Mouse (Mus musculus): ENCODE measurements at regions not wholly inside any gene's neighbourhood (a gene's known extent, or its start where the extent isn't known, plus 50 kb on each side); places are given as distances from the start of the nearest gene placed in this dataset.

DNA sequence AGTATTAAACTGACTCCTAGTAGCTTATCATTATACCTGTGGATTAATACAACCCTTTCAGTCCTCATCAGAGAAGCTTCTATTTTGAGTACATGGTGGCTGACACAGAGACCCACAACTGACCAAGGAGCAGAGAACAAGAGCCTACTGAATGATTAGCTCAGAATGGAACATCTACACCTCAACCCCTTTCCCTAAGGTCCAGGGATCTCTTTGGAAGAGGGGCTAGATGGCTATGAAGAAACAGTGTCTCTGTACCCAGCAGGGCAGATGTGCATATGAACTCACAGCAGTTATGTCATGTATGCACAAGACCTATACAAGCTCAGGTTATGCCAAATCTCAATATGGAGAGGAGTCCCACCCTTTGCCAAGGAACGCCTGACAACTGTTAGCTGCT, 77.4 kb downstream of the Cyp26a1 start:
- Histone ChIP-seq H3K27ac (no peak overlapping the region), H3K4me2 (ENCODE audit: low read depth) (no peak overlapping the region), H3K4me3 (ENCODE audit: insufficient read depth in 1 of 2, low read depth in 2 of 2, low read length in 2 of 2) (no peak overlapping the region), H3K4me1 (replicated peaks; ENCODE audit: control insufficient read depth in 2 of 2, insufficient read depth in 2 of 2, low read length in 1 of 2) (no peaks in the 10 kb centered on the region), H3K36me3 (replicated peaks; ENCODE audit: control insufficient read depth, insufficient read depth, low read depth) (no peaks in the 10 kb centered on the region), H3K9me3 (ENCODE audit: control insufficient read depth, low read length) (no peaks in the 10 kb centered on the region), H3K9ac (replicated peaks) (no peak overlapping the region), H3K27me3 (ENCODE audit: control insufficient read depth, insufficient read depth, low read length) (no peaks in the 10 kb centered on the region)
- TF ChIP-seq CTCF (IDR thresholded peaks at IDR 0.05; ENCODE audit: low read depth): no peak
- TF ChIP-seq EP300 (IDR thresholded peaks at IDR 0.05; ENCODE audit: low read depth): no peak
- 65% methylated on average over 1 of the region's 1 CpGs for WGBS (ENCODE audit: insufficient replicate concordance)
- ATAC-seq (ENCODE audit: insufficient read depth): no peak
- no peak for DNase-seq (ENCODE audit: low read depth in 3 of 3, low spot score in 3 of 3)

DNA sequence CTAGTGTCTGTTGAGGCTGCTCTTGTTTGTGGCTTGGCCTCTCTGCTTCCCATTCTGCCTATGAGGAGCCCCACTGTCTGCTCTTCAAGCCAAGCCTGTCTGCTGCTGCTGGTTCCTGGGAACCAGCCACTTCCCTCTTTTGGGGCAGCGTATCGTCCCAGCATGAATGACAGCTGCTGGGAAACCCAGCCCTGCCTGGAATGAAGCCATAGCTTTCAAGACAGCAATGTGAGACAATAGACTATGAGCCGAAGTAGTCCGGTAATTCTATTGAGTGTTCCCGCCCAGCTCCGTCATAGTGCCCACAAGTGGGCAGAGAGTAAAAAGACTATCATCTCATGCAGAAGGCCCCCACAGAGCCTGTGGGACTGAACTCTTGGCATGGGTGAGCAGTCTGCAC, 80.4 kb downstream of the Cyp26a1 start:
- Histone ChIP-seq H3K36me3 (replicated peaks; ENCODE audit: control insufficient read depth, insufficient read depth, low read depth) (no peaks in the 10 kb centered on the region), H3K4me2 (ENCODE audit: low read depth) (no peak overlapping the region), H3K4me3 (ENCODE audit: insufficient read depth in 1 of 2, low read depth in 2 of 2, low read length in 2 of 2) (no peak overlapping the region), H3K9me3 (ENCODE audit: control insufficient read depth, low read length) (no peaks in the 10 kb centered on the region), H3K27me3 (ENCODE audit: control insufficient read depth, insufficient read depth, low read length) (no peaks in the 10 kb centered on the region), H3K9ac (replicated peaks) (no peak overlapping the region), H3K4me1 (replicated peaks; ENCODE audit: control insufficient read depth in 2 of 2, insufficient read depth in 2 of 2, low read length in 1 of 2) (no peaks in the 10 kb centered on the region), H3K27ac (no peak overlapping the region)
- WGBS (ENCODE audit: insufficient replicate concordance): 42% methylated on average over 6 of the region's 6 CpGs
- no peak for DNase-seq (ENCODE audit: low read depth in 3 of 3, low spot score in 3 of 3)
- no peak for ATAC-seq (ENCODE audit: insufficient read depth)
- TF ChIP-seq EP300 (IDR thresholded peaks at IDR 0.05; ENCODE audit: low read depth) (no peak), CTCF (IDR thresholded peaks at IDR 0.05; ENCODE audit: low read depth) (no peak)

DNA sequence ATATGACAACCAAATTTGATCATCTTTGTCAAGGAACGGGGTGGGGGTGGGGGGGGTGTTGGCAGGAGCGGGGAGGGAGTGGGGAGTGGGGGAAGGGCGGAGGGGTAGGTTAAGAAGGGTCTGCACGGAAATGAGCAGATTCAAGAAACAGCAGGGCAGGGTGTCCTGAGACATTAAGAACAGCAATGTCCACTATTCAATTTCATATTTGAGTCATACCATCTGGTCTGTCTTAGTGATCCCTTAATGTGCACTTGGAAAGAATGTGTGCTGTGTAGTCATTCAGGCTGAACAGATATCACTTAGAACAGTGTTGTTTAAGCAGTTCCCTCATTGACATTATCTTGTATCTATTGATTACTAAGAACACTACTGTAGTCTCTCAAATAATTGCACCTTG, 81.0 kb downstream of the Cyp26a1 start:
- TF ChIP-seq EP300 (IDR thresholded peaks at IDR 0.05; ENCODE audit: low read depth): no peak
- TF ChIP-seq CTCF (IDR thresholded peaks at IDR 0.05; ENCODE audit: low read depth): no peak

DNA sequence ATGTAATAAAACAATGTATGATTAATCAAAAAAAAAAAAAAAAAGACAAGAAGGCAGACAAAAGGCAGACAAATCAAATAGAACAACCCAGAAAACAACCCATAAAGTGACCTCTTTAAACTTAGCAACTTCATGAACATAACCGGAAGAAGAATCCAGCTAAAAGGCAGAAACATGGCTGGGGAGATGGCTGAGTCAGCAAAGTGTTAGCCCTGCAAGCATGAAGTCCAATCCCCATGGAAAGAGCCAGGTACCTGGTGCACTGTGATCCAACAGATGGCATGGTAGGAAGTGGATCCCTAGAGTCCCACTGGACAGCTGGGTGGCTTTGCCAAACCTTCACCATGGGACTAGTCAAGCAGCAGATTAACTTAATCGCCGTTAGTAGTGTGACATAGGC, 90.9 kb downstream of the Cyp26a1 start:
- no peak for TF ChIP-seq CTCF (IDR thresholded peaks at IDR 0.05; ENCODE audit: low read depth)
- TF ChIP-seq EP300 (IDR thresholded peaks at IDR 0.05; ENCODE audit: low read depth): no peak
- Histone ChIP-seq H3K27ac (no peak overlapping the region), H3K9ac (replicated peaks) (no peak overlapping the region), H3K9me3 (ENCODE audit: control insufficient read depth, low read length) (no peaks in the 10 kb centered on the region), H3K36me3 (replicated peaks; ENCODE audit: control insufficient read depth, insufficient read depth, low read depth) (no peaks in the 10 kb centered on the region), H3K4me3 (ENCODE audit: insufficient read depth in 1 of 2, low read depth in 2 of 2, low read length in 2 of 2) (no peak overlapping the region), H3K4me2 (ENCODE audit: low read depth) (no peak overlapping the region), H3K4me1 (replicated peaks; ENCODE audit: control insufficient read depth in 2 of 2, insufficient read depth in 2 of 2, low read length in 1 of 2) (no peaks in the 10 kb centered on the region), H3K27me3 (ENCODE audit: control insufficient read depth, insufficient read depth, low read length) (no peaks in the 10 kb centered on the region)
- 81% methylated on average over 3 of the region's 3 CpGs for WGBS (ENCODE audit: insufficient replicate concordance)
- DNase-seq (ENCODE audit: low read depth in 3 of 3, low spot score in 3 of 3) (no peak), ATAC-seq (ENCODE audit: insufficient read depth) (no peak)

More for the DNA sequence above, 81.0 kb downstream of the Cyp26a1 start:
- Histone ChIP-seq H3K27me3 (ENCODE audit: control insufficient read depth, insufficient read depth, low read length) (no peaks in the 10 kb centered on the region), H3K9me3 (ENCODE audit: control insufficient read depth, low read length) (no peaks in the 10 kb centered on the region), H3K4me2 (ENCODE audit: low read depth) (no peak overlapping the region), H3K27ac (no peak overlapping the region), H3K4me3 (ENCODE audit: insufficient read depth in 1 of 2, low read depth in 2 of 2, low read length in 2 of 2) (no peak overlapping the region), H3K36me3 (replicated peaks; ENCODE audit: control insufficient read depth, insufficient read depth, low read depth) (no peaks in the 10 kb centered on the region), H3K9ac (replicated peaks) (no peak overlapping the region), H3K4me1 (replicated peaks; ENCODE audit: control insufficient read depth in 2 of 2, insufficient read depth in 2 of 2, low read length in 1 of 2) (no peaks in the 10 kb centered on the region)
- ATAC-seq (ENCODE audit: insufficient read depth) (no peak), DNase-seq (ENCODE audit: low read depth in 3 of 3, low spot score in 3 of 3) (no peak)
- WGBS (ENCODE audit: insufficient replicate concordance): 59% methylated on average over 4 of the region's 4 CpGs

DNA sequence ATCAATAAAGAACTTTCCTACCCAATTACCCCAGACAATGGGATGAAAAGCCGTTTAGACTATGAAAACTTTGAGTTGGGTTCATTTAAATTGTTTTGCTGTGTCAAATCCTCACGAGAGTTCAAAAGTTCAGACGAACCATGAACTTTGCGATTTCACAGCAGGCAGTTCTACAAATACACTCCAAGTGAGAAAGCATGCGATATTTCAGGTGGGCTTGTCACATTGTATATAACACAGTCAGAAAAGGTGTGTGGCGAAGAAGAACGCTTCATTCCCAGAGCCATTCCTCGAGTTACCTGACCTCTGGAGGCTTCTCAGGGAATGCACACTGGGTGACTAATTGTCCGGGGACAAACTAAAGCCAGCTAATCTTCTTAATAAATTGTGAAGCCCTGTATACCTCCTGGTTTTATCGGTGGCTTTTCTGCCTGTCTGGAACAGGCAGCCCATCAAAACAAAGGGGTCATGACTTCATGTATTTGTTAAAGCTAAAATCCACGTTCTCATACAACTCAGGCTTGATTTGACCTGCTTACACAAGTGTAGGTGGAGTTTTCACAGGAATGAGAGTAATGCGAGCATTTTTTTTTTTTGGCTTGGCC, 92.1 kb downstream of the Cyp26a1 start:
- no peak overlapping the region for H3K4me2 ChIP-seq (ENCODE audit: low read depth)
- H3K27ac ChIP-seq: no peak overlapping the region
- no peaks in the 10 kb centered on the region for H3K4me1 ChIP-seq (replicated peaks; ENCODE audit: control insufficient read depth in 2 of 2, insufficient read depth in 2 of 2, low read length in 1 of 2)
- H3K27me3 ChIP-seq (ENCODE audit: control insufficient read depth, insufficient read depth, low read length): no peaks in the 10 kb centered on the region
- ATAC-seq (ENCODE audit: insufficient read depth) (no peak), DNase-seq (ENCODE audit: low read depth in 3 of 3, low spot score in 3 of 3) (no peak)
- no peak overlapping the region for H3K4me3 ChIP-seq (ENCODE audit: insufficient read depth in 1 of 2, low read depth in 2 of 2, low read length in 2 of 2)
- no peak overlapping the region for H3K9ac ChIP-seq (replicated peaks)
- H3K36me3 ChIP-seq (replicated peaks; ENCODE audit: control insufficient read depth, insufficient read depth, low read depth): no peaks in the 10 kb centered on the region
- no peaks in the 10 kb centered on the region for H3K9me3 ChIP-seq (ENCODE audit: control insufficient read depth, low read length)
- 52% methylated on average over 12 of the region's 12 CpGs for WGBS (ENCODE audit: insufficient replicate concordance)
- TF ChIP-seq CTCF (IDR thresholded peaks at IDR 0.05; ENCODE audit: low read depth): no peak
- TF ChIP-seq EP300 (IDR thresholded peaks at IDR 0.05; ENCODE audit: low read depth): no peak
